Mouse (Mus musculus) cerebellum, adult 2 months (tissue): ENCODE results near the gene A530032D15Rik. TPM values are rescaled to one million over a fixed set of nuclear protein-coding genes. Genes with fewer than 3 reads are reported as not detected.

Experiments
- polyA plus RNA-seq: library from polyadenylated mRNA; depleted of rRNA; stranded (reverse); fragments of >200 nt; gene quantifications from 2 replicates; pipeline ENCODE4 v1.2.3, GENCODE M21; 2012; rRNA removed

A530032D15Rik gene
- polyA plus RNA-seq, 1 experiment = not detected

Other genes starting within 250 kb of the A530032D15Rik start
- gene Slc16a14, start 174.7 kb downstream of the A530032D15Rik start, polyA plus RNA-seq = 4.9 and 5.0 TPM in 2 replicates
- gene Gm10553, start 9.7 kb downstream of the A530032D15Rik start, polyA plus RNA-seq = not detected in 2 replicates
- gene C130026I21Rik, start 160.7 kb upstream of the A530032D15Rik start, polyA plus RNA-seq = not detected in 2 replicates